Mouse (Mus musculus) stomach, embryonic 15.5 days (tissue): ENCODE data around the gene Cobll1. TPM values are rescaled to one million over a fixed set of nuclear protein-coding genes. Genes with fewer than 3 reads are reported as not detected.

ENCODE experiments used
- ATAC-seq: fragments of 200-750 bp; cut with Nextera tagmentation; 2 replicates; pipeline ENCODE4 v1.8.0; 2017; ENCODE audit warnings: low read depth, moderate number of reproducible peaks, moderate TSS enrichment; ENCODE audit not compliant: insufficient read depth, low FRiP score
- H3K27ac ChIP-seq: fragments of 300-500 bp; sonication (generic); 2 replicates; pipeline ENCODE4 v1.5.1; 2015; ENCODE audit warnings: mild to moderate bottlenecking, inconsistent platforms
- H3K27me3 ChIP-seq: fragments of 300-500 bp; sonication (generic); replicated peaks from 2 replicates; pipeline ENCODE4 v1.6.1; 2015; ENCODE audit warnings: inconsistent platforms
- H3K36me3 ChIP-seq: fragments of 300-500 bp; sonication (generic); 2 replicates; pipeline ENCODE4 v1.6.1; 2015; ENCODE audit warnings: inconsistent platforms
- H3K4me1 ChIP-seq: fragments of 300-500 bp; sonication (generic); 2 replicates; pipeline ENCODE4 v1.6.1; 2015; ENCODE audit warnings: inconsistent platforms
- H3K4me2 ChIP-seq: fragments of 300-500 bp; sonication (generic); 2 replicates; pipeline ENCODE4 v1.6.1; 2015; ENCODE audit warnings: mild to moderate bottlenecking, inconsistent platforms
- H3K4me3 ChIP-seq: fragments of 300-500 bp; sonication (generic); replicated peaks from 2 replicates; pipeline ENCODE4 v1.5.1; 2015; ENCODE audit warnings: inconsistent platforms
- H3K9ac ChIP-seq: fragments of 300-500 bp; sonication (generic); 2 replicates; pipeline ENCODE4 v1.6.1; 2015; ENCODE audit warnings: inconsistent platforms
- H3K9me3 ChIP-seq: fragments of 300-500 bp; sonication (generic); 2 replicates; pipeline ENCODE4 v1.6.1; 2016; ENCODE audit warnings: inconsistent platforms
- WGBS: fragments of 180-500 bp; shearing (Covaris S2); methylation state at CpG from one replicate; pipeline ENCODE4 v1.1.7; 2015; 5-methylcytosine and 5-hydroxymethylcytosine counted together
- polyA plus RNA-seq: library from polyadenylated mRNA; unstranded; fragments of >200 nt; fragmentation: Nextera tagmentation; extraction: Ambion mirVana; gene quantifications from 2 replicates; pipeline ENCODE4 v1.2.1, GENCODE M21; 2015

Cobll1 gene
- polyA plus RNA-seq, 1 experiment from 2014 or later: 14.3 TPM

DNA sequence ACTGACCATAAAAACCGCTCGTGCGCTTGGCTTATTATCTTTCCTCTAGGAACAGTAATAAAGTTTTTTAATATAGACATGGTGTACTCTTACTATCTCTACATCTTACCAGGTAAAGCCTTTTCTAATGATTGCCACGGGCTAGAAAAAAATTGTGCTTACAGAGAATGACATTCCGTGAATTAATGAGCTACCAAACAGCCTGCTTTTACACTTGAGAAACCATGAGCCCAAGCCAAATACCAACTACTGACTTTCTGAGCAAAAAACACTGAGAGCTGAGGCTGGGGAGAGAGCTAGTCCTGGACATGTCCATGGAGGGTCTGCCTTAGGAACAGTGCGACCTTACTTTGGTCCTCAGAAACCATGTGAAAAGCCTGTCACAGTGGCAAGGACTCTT lies 21.5 kb downstream of the Cobll1 start:
- ATAC-seq: no peak
- H3K27me3 ChIP-seq: no peaks in the 10 kb centered on the region
- H3K36me3 ChIP-seq: no peaks in the 10 kb centered on the region
- H3K9me3 ChIP-seq: no peaks in the 10 kb centered on the region
- H3K4me1 ChIP-seq: no peaks in the 10 kb centered on the region
- no peak overlapping the region for H3K9ac ChIP-seq
- no peak overlapping the region for H3K27ac ChIP-seq
- H3K4me2 ChIP-seq: no peak overlapping the region
- 88% methylated on average over 6 of the region's 6 CpGs for WGBS
- no peak overlapping the region for H3K4me3 ChIP-seq

- H3K4me1 ChIP-seq: no peaks in the 10 kb centered on the region
- H3K27me3 ChIP-seq: no peaks in the 10 kb centered on the region
- H3K27ac ChIP-seq: no peak overlapping the region
- ATAC-seq: no peak
- no peaks in the 10 kb centered on the region for H3K9me3 ChIP-seq
- H3K36me3 ChIP-seq: no peaks in the 10 kb centered on the region
- no peak overlapping the region for H3K4me2 ChIP-seq
- H3K4me3 ChIP-seq: no peak overlapping the region
- no peak overlapping the region for H3K9ac ChIP-seq
These were observed 23.0 kb downstream of the Cobll1 start for GRCm38 (mm10) chr2:65216163-65216562.

GRCm38 (mm10) chr2:65214556-65214955 lies 24.6 kb downstream of the Cobll1 start:
- ATAC-seq: 0 out of 2 replicates have a peak, but pooled peaks have one; percentile 37
- no peak overlapping the region for H3K4me3 ChIP-seq

DNA sequence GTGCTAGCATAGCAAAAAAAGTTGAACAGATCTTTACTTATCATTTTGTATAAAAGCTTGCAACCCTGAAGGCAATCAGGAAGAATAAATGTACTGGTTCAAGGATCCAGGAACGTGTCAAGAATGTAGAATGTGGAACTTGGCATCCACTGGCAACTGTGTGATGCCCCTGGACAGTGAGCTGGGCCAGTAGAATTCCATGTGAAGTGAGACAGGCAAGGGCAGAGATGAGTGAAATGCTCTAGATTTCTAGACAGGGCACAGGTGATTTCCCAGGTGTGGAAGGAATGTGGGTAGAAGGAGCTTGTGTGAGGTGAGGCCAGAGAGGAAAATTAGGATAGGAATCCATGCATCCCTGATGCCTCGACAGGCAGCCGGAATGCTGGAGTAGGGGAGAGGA lies 25.5 kb downstream of the Cobll1 start:
- Histone ChIP-seq H3K4me1 (no peaks in the 10 kb centered on the region), H3K4me3 (no peak overlapping the region), H3K27ac (no peak overlapping the region), H3K4me2 (no peak overlapping the region), H3K9me3 (no peaks in the 10 kb centered on the region), H3K9ac (no peak overlapping the region), H3K36me3 (no peaks in the 10 kb centered on the region), H3K27me3 (no peaks in the 10 kb centered on the region)
- ATAC-seq: no peak
- WGBS: 87% methylated on average over 3 of the region's 3 CpGs

More at GRCm38 (mm10) chr2:65214556-65214955, 24.6 kb downstream of the Cobll1 start:
- Histone ChIP-seq H3K4me2 (no peak overlapping the region), H3K9ac (no peak overlapping the region), H3K27me3 (no peaks in the 10 kb centered on the region), H3K4me1 (no peaks in the 10 kb centered on the region), H3K27ac (no peak overlapping the region; the same call in 1 of the 2 replicates), H3K9me3 (no peaks in the 10 kb centered on the region), H3K36me3 (no peaks in the 10 kb centered on the region)
- 76% methylated on average over 1 of the region's 1 CpGs for WGBS

DNA sequence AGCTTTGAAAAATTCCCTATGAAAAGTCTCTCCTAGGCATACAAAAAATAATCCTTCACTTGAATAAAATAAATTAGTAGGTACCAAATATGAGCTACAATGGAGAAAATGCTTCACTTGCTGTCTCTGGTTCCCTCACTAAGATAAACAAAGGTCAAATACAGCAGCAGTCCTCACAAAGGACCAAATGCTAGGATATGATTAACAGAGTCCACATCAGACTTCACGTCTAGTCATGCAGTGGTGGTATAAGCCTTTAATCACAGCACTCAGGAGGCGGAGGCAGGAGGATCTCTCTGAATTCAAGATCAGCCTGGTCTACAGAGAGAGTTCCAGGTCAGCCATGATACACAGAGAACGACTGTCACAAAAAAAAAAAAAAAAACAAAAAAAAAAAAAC lies 27.6 kb downstream of the Cobll1 start:
- no peak overlapping the region for H3K4me3 ChIP-seq
- no peaks in the 10 kb centered on the region for H3K27me3 ChIP-seq
- no peaks in the 10 kb centered on the region for H3K9me3 ChIP-seq
- H3K36me3 ChIP-seq: no peaks in the 10 kb centered on the region
- no peak for ATAC-seq
- no peak overlapping the region for H3K27ac ChIP-seq
- H3K4me1 ChIP-seq: no peaks in the 10 kb centered on the region
- no peak overlapping the region for H3K4me2 ChIP-seq
- 71% methylated on average over 3 of the region's 3 CpGs for WGBS
- H3K9ac ChIP-seq: no peak overlapping the region

- Histone ChIP-seq H3K27me3 (no peaks in the 10 kb centered on the region), H3K4me3 (no peak overlapping the region), H3K4me2 (no peak overlapping the region), H3K4me1 (no peaks in the 10 kb centered on the region), H3K27ac (no peak overlapping the region), H3K36me3 (no peaks in the 10 kb centered on the region), H3K9ac (no peak overlapping the region), H3K9me3 (no peaks in the 10 kb centered on the region)
- 73% methylated on average over 2 of the region's 2 CpGs for WGBS
- no peak for ATAC-seq
These were observed 31.5 kb downstream of the Cobll1 start for GRCm38 (mm10) chr2:65207750-65208149.

DNA sequence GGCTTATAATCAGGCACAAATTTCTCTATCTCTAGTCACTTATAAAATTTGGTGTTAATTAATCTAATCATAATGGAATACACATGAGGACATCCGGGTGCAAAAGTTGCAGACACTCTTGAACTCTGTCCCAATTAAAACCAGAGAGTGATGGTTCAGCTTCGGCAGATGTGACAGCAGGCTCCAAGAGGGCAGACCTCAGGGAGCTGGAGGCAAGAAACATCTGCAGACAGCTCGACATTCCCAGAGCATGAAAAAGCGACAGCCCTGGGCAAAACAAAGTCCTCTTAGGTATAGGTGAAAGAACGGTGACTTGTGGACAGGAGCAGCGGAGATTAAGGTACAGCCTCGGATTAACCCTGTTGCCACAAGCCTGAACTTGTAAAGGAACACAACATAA lies 35.5 kb downstream of the Cobll1 start:
- H3K4me2 ChIP-seq: no peak overlapping the region
- ATAC-seq: no peak
- no peak overlapping the region for H3K9ac ChIP-seq
- H3K4me3 ChIP-seq: no peak overlapping the region
- no peaks in the 10 kb centered on the region for H3K36me3 ChIP-seq
- H3K4me1 ChIP-seq: no peaks in the 10 kb centered on the region
- H3K27ac ChIP-seq: no peak overlapping the region
- WGBS: 53% methylated on average over 7 of the region's 7 CpGs
- no peaks in the 10 kb centered on the region for H3K27me3 ChIP-seq
- H3K9me3 ChIP-seq: no peaks in the 10 kb centered on the region

DNA sequence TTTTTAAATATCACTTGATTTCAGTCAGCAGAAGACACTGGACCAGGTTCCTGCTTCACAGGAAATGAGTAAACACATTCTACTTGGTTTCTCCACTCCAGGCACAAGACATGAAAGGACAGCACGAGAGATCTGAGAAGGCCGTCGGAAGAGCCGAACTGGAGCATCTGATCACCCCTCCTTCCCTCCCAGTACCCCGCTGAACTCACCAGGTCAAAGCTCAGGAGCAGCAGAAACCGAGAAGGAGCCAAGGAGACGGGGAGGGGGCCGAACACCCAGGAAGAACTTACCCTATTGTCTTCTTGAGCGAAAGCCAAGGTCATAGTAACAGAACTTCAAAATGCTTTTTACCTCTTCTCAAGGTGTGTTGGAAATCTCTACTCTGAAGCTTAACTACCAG lies 39.5 kb downstream of the Cobll1 start:
- 83% methylated on average over 9 of the region's 9 CpGs for WGBS
- Histone ChIP-seq H3K9me3 (no peaks in the 10 kb centered on the region), H3K36me3 (no peaks in the 10 kb centered on the region), H3K4me2 (no peak overlapping the region), H3K4me3 (no peak overlapping the region), H3K27me3 (no peaks in the 10 kb centered on the region), H3K4me1 (no peaks in the 10 kb centered on the region), H3K27ac (no peak overlapping the region), H3K9ac (no peak overlapping the region)
- ATAC-seq: no peak

GRCm38 (mm10) chr2:65198605-65199004 lies 40.6 kb downstream of the Cobll1 start:
- no peak overlapping the region for H3K4me2 ChIP-seq
- H3K4me1 ChIP-seq: no peaks in the 10 kb centered on the region
- no peaks in the 10 kb centered on the region for H3K27me3 ChIP-seq
- H3K9me3 ChIP-seq: no peaks in the 10 kb centered on the region
- WGBS: 92% methylated on average over 3 of the region's 3 CpGs
- no peak overlapping the region for H3K9ac ChIP-seq
- no peak overlapping the region for H3K27ac ChIP-seq
- no peak overlapping the region for H3K4me3 ChIP-seq
- ATAC-seq: no peak
- no peaks in the 10 kb centered on the region for H3K36me3 ChIP-seq

DNA sequence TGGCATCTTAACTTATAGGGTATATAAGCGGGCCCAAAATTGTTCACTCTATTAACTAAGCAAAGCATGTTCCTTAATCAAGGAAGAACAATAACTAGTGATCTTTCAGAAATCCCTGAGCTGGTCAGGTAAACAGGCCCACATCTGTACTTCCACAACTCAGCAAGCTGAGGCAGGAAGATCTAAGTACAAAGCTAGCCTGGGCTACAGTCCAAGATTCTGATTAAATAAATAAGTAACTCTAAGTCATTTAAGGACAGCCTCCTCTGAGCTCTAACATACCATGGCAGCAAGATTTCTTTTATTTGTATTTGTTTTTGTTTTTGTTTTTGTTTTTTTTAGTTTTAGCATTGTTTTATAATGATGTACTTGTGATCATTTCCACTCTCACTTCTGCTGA lies 42.2 kb downstream of the Cobll1 start:
- WGBS: 92% methylated on average over 1 of the region's 1 CpGs
- H3K36me3 ChIP-seq: no peaks in the 10 kb centered on the region
- H3K9me3 ChIP-seq: no peaks in the 10 kb centered on the region
- no peak overlapping the region for H3K4me3 ChIP-seq
- H3K9ac ChIP-seq: no peak overlapping the region
- H3K27me3 ChIP-seq: no peaks in the 10 kb centered on the region
- H3K27ac ChIP-seq: no peak overlapping the region
- H3K4me1 ChIP-seq: no peaks in the 10 kb centered on the region
- no peak overlapping the region for H3K4me2 ChIP-seq
- no peak for ATAC-seq

DNA sequence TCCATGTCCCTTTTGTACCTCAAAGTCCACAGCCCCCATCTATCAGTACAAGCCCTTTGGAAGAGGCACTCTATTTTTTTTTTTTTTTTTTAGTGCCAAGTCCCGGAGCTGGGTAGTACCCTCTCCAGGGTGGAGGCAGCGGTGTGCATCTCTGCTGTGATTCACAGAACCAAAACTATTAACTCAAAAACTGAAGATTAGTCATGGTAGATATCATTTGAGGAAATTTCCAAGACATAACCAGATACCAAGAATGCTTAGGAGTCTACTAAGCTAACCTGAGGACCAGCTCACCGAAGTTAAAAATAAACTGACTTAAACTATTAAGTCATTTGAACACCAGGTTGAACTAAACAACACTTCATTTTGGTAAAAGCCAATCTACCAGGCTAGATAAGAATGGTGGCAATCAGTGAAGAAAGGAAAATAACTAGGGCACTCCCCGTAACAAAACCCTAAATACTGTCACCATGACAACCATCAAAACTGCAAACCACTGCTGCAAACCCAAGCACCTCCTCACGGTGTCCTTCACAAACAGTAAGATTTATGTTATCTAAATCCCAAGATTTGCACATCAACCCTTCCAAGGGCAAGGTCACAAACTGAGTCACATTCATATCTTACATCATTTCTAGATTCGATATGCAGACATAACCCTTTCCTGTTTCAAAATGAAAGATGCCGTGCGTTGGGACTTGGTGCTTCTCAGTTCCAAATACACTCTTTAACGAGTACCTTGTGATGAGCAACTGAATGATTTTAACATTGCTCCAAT lies 43.8 kb downstream of the Cobll1 start:
- no peaks in the 10 kb centered on the region for H3K9me3 ChIP-seq
- no peak overlapping the region for H3K4me3 ChIP-seq
- no peak overlapping the region for H3K27ac ChIP-seq
- WGBS: 74% methylated on average over 9 of the region's 9 CpGs
- H3K4me2 ChIP-seq: no peak overlapping the region
- H3K4me1 ChIP-seq: peaks cover 3% of the 10 kb centered on the region; the same call in 1 of the 2 replicates
- no peak overlapping the region for H3K9ac ChIP-seq
- H3K36me3 ChIP-seq: no peaks in the 10 kb centered on the region
- ATAC-seq: no peak
- no peaks in the 10 kb centered on the region for H3K27me3 ChIP-seq

DNA sequence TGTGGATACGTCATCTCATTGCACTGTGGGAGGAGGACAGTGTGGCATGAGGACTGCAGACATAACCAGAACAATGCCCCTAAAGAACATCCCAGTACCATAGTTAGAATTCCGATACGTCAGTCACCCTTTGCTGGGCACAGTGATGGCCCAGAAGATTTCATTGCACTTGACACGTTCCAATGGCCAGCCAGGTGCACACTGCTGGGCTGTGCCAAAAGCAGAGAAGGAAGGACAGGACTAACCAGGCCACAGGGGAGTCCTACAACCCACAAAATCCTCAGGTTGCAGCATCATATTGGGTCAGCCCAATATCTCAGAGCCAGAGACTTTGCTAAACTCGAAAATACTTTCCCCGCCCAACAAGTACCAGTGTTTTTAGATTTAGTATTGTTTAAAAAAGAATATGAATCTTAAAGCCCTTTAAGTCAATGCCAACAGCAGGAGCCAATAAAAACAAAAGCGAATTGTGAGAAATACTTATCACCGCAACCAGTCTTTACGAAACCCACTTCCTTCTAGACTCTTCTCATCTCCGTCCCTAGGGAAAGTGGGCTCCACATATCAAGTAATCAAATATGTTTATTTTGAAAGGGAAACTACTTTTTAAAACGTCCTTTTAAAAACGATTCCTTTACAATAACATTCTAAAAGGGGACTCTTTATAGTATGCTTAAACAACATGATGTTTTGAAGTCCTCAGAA lies 46.0 kb downstream of the Cobll1 start:
- H3K9me3 ChIP-seq: no peaks in the 10 kb centered on the region
- no peak overlapping the region for H3K4me2 ChIP-seq
- H3K27me3 ChIP-seq: no peaks in the 10 kb centered on the region
- H3K4me3 ChIP-seq: no peak overlapping the region
- H3K9ac ChIP-seq: no peak overlapping the region
- ATAC-seq: no peak
- peaks cover 3% of the 10 kb centered on the region for H3K4me1 ChIP-seq
- 70% methylated on average over 12 of the region's 12 CpGs for WGBS
- no peaks in the 10 kb centered on the region for H3K36me3 ChIP-seq
- no peak overlapping the region for H3K27ac ChIP-seq
